Mouse (Mus musculus) bone marrow, adult 2 months (tissue): ENCODE data around the gene Kif18b. TPM values are rescaled to one million over a fixed set of nuclear protein-coding genes. Genes with fewer than 3 reads are reported as not detected.

Experiments used
- H3K27ac ChIP-seq: fragments of 200-500 bp; 2 replicates; pipeline ENCODE4 v1.5.1; 2012; ENCODE audit warnings: low read depth, mild to moderate bottlenecking, control low read depth, inconsistent platforms, low read length; ENCODE audit not compliant: control insufficient read depth, poor library complexity, insufficient read depth
- H3K4me1 ChIP-seq: fragments of 200-500 bp; 2 replicates; pipeline ENCODE4 v1.6.1; 2011; ENCODE audit warnings: low read length; ENCODE audit not compliant: control insufficient read depth, insufficient read depth
- H3K4me3 ChIP-seq: fragments of 200-500 bp; replicated peaks from 2 replicates; pipeline ENCODE3; 2011; ENCODE audit warnings: mild to moderate bottlenecking, low read depth, low read length, control low read depth; ENCODE audit not compliant: control insufficient read depth
- CTCF ChIP-seq: fragments of 200-500 bp; IDR thresholded peaks from 2 replicates; pipeline ENCODE4 v1.5.1; 2011; ENCODE audit warnings: low read length, control low read depth; ENCODE audit not compliant: control insufficient read depth, insufficient read depth
- POLR2A ChIP-seq: fragments of 200-500 bp; IDR thresholded peaks from 2 replicates; pipeline ENCODE4 v1.6.1; 2011; ENCODE audit warnings: low read depth, mild to moderate bottlenecking, control low read depth, low read length, borderline replicate concordance; ENCODE audit not compliant: control insufficient read depth
- WGBS: fragments of 180-500 bp; shearing (Covaris S2); methylation state at CpG from one replicate; pipeline ENCODE4 v1.1.7; 2018; 5-methylcytosine and 5-hydroxymethylcytosine counted together
- polyA plus RNA-seq: library from polyadenylated mRNA; stranded (reverse); fragments of >200 nt; gene quantifications from 2 replicates; pipeline ENCODE4 v1.2.4, GENCODE M21; 2011; ENCODE audit warnings: low replicate concordance; ENCODE audit not compliant: missing spikeins, insufficient read depth, insufficient read length

The Kif18b gene
- polyA plus RNA-seq, 1 experiment = 37.0 TPM

DNA sequence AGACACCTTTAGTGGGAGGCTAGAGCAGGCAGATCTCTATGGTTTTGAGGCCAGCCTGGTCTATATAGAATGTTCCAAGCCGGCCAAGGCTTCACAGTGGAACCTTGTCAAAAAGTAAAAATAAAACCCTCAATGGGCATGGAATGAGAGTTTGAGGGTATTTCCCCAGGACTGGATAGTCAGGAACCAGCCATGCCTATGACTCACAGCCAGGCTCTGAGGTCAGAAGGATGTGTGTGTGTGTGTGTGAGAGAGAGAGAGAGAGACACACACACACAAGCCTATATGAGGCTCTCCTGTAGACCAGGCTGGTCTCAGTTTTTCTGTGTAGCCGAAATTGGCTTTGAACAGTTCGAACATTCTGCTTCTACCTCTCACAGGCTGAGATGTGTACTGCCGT, 30.2 kb downstream of the Kif18b start:
- H3K4me1 ChIP-seq = peaks cover 4% of the 10 kb centered on the region
- WGBS = 87% methylated on average over 4 of the region's 4 CpGs
- TF ChIP-seq CTCF (no peak), POLR2A (no peak)
- peak overlapping the region; percentile 71 for H3K27ac ChIP-seq
- peak overlapping the region; percentile 63 for H3K4me3 ChIP-seq

DNA sequence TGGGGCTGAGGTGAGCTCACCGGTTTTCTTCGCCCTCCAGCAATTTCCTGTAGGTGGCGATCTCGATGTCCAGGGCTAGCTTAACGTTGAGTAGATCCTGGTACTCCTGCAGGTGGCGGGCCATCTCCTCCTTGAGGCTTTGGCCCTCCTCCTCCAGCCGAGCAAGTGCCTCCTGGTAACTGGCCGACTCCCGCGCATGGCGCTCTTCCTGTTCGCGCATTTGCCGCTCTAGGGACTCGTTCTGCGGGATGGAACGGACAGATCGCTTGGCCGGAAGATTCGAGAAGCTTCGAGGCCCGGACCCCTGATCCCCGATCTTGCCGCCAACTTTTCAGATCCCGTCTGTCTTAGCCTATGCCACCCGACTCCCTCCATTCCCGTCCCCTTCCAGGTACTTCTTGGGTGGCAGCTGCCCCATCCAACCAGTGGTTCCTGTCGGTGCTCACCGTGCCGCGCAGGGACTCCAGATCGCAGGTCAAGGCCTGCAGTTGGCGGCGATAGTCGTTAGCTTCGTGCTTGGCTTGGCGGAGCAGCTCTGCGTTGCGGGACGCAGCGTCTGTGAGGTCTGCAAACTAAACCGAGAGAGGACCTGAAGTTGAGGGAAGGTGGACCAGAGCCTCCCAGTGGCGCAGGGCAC, 31.8 kb downstream of the Kif18b start:
- Histone ChIP-seq H3K4me1 (peaks cover 4% of the 10 kb centered on the region), H3K4me3 (peak overlapping the region; percentile 76), H3K27ac (peak overlapping the region; percentile 45)
- TF ChIP-seq POLR2A (peak; percentile 55; the same call in 1 of the 2 replicates), CTCF (peak; percentile 91)
- 5% methylated on average over 43 of the region's 43 CpGs for WGBS

DNA sequence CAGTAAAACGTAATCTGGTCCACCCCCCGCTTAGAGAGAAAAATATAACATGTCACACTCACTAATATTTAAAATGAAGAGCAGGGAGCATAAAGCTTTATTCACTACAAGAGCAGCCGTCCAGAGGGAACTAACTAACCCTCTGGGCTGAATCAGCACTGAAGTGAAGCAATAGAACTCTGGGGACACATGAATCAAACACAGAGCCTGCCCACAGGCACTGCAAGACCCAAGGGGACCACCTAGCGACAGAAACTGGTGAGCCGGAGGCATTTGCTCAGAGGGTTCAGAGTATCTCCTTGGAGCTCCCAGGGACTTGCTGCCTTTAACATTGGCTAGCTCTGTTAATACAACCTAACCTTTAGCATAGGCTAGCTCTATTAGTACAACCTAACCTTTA, 34.8 kb downstream of the Kif18b start:
- H3K4me1 ChIP-seq = peaks cover 4% of the 10 kb centered on the region
- TF ChIP-seq POLR2A = no peak
- no peak for TF ChIP-seq CTCF
- H3K27ac ChIP-seq = no peak overlapping the region
- H3K4me3 ChIP-seq = no peak overlapping the region
- WGBS = 73% methylated on average over 5 of the region's 5 CpGs

DNA sequence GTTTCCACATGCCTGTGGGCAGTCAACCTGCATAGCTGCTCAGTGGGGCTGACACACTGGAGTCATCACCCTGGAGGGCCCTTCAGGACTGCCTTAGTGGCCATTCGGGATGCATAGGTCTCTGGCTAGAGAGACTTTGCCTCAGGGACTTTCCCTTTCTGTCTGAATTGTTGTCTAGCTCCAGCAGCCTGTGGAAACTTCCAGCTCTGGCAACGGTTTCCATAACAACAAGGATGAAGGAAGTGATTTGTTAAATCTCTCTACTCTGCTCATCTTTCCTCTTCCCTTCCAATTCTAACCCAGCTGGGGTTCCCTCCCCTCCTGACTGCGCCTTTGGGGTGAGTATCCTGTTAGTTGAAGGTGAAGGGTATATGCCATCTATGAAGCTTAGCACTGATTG, 36.8 kb downstream of the Kif18b start:
- 46% methylated on average over 3 of the region's 3 CpGs for WGBS
- no peaks in the 10 kb centered on the region for H3K4me1 ChIP-seq
- TF ChIP-seq POLR2A (no peak), CTCF (no peak)
- no peak overlapping the region for H3K4me3 ChIP-seq
- no peak overlapping the region for H3K27ac ChIP-seq

DNA sequence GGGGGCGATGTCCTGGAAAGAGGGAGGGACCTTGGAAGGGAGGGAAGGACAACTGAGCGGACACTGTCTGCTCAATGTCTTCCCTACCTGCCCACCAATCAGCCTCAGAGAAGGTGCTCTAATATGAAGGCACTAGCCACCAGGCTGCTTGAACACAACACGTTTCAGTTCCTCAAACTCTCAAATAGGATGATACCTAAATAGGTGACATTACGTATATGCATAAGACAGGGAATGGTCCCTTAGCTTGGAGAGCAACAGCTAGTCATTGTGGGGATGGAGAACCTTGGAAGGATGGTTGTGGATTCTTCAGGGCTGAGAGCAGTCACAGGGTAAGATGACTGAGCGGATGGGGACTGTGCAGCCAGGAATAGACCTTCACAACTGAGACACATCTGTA, 37.5 kb downstream of the Kif18b start:
- WGBS = 67% methylated on average over 5 of the region's 5 CpGs
- Histone ChIP-seq H3K4me1 (no peaks in the 10 kb centered on the region), H3K27ac (no peak overlapping the region), H3K4me3 (no peak overlapping the region)
- no peak for TF ChIP-seq POLR2A
- no peak for TF ChIP-seq CTCF

DNA sequence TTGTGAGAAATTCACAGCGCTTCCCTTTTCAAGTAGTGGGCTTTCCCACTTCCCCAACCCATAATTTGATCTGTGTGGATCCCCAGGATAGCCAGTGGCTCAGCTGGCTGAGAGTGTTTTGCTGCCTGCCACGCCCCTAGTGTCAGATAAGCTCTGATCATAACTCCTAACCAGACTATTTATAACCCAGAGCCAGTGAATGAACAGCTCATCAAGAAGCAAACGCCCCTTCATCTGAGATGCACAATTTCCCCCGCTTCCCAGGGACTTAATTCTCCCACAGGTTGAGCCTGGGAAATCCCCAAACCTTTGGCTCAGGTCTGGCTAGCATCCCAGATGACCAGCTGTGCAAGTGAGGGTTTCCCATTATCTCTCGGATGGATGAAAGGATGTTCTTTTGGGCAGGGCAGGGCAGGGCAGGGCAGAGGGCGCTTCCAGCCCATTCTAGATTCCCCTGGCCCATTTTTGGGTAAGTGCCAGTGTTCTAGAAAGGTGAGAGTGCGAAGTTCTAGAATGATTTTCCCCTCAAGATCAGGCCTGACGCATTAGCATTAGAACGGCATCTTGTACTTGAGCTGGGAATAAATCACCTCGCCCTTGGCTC, 40.2 kb downstream of the Kif18b start, which contains the start of gene Fam187a:
TSS of gene Fam187a (plus strand) at position 554 of the 604 bp plus-strand sequence.
- H3K4me3 ChIP-seq = no peak within 1 kb of the TSS
- H3K27ac ChIP-seq = no peak within 1 kb of the TSS
- TF ChIP-seq POLR2A (no peak), CTCF (no peak)
- H3K4me1 ChIP-seq = no peaks in the 10 kb centered on the region
- 68% methylated on average over 10 of the region's 10 CpGs for WGBS

DNA sequence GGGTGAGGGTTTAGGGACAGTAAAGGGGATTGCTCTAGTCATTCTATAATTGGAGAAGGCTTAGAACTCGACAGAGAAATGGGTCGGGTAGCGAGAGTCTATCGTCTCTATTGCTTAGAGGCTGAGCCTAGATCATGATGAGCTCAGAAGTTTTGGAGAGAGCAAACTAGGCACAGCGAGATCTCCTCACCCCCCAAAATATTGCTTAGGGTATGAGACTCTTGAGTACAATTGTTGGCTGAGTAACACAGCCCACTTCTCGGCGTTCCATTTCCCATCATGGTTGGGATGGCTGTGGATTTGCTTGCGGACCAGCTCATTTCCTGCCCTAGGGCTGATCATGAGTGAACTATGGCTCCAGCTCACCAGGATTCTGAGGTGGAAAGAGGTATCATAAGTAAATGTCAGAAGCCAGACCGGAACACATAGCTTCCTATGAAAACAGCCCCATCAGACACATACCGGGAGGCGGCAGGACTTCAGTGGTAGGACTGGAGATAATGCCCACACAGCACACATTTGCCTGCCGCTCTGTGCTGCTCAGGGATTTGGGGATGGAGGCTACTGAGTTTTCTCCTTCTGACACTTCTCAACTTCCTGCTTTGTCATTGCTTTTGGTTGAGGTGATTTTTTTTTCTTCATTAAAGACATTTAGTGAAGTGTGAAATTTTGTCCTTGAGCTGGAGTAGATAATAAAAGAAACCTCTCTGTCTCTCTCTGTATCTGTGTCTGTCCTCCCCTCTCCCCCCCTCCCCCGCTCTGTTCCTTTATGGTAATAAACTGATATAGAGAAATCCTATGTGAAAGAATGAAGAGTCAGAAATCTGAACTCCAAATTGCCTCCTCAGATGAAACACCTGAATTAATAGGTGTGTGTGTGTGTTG, 43.4 kb downstream of the Kif18b start:
- TF ChIP-seq CTCF (no peak), POLR2A (no peak)
- whole genome bisulfite sequencing = 12% methylated on average over 13 of the region's 13 CpGs
- H3K27ac ChIP-seq = no peak overlapping the region

More for the DNA sequence above, 43.4 kb downstream of the Kif18b start:
- Histone ChIP-seq H3K4me3 (peak overlapping the region; percentile 87), H3K4me1 (no peaks in the 10 kb centered on the region)
